Mouse (Mus musculus) induced T-regulatory cell, adult 2 months (primary cell): ENCODE measurements at regions not wholly inside any gene's neighbourhood (a gene's known extent, or its start where the extent isn't known, plus 50 kb on each side); places are given as distances from the start of the nearest gene placed in this dataset.

Experiments
- DNase-seq: peaks from one replicate; pipeline ENCODE4 v3.0.0-alpha.2; 2012; ENCODE audit warnings: low read depth

- no peak for DNase-seq
These were observed 1708.7 kb upstream of the Slc10a2 start for GRCm38 (mm10) chr8:6813816-6814215.

DNA sequence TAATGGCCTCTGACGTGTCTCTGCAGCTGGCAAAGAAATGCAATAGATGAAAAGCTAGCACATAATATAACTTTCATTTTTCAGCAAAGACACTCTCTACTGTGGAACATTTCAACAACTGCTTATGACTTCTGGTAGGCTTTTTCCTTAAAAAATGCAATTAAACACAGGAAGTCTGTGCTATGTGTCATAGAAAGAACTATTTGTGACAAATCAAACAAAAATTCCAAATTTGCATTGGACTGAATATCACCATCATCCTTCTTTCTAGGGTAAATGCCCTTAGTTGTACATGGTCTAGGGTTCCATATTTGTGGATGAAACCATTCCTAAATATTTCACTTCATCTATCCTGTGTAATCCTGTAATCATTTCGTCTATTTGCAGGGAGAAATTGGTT is 1702.0 kb upstream of the Slc10a2 start:
- no peak for DNase-seq

DNA sequence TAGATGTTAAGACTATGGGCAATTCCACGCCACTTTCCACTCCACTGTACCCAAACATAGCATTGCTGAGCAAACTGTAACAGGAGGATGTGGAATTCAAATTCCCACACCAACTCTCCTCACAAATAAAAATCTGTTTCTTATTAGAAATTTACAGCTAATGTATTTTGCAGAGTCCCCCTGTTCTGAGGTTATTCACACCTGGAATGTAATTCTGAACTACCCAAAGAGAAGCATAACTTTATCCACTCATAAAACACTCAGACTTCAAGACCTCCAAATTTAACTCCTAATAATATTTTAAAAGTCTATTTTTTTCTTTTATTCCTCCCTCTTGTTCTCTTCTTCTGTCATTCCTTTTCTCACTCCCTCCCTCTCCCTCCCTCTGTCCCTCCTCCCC is 1698.0 kb upstream of the Slc10a2 start:
- DNase-seq, result no peak

- DNase-seq, result no peak
These were observed 1695.9 kb upstream of the Slc10a2 start for GRCm38 (mm10) chr8:6801076-6801475.

GRCm38 (mm10) chr8:6789096-6789495 is 1683.9 kb upstream of the Slc10a2 start:
- DNase-seq, result no peak

GRCm38 (mm10) chr8:6780983-6781382 is 1675.8 kb upstream of the Slc10a2 start:
- no peak for DNase-seq

DNA sequence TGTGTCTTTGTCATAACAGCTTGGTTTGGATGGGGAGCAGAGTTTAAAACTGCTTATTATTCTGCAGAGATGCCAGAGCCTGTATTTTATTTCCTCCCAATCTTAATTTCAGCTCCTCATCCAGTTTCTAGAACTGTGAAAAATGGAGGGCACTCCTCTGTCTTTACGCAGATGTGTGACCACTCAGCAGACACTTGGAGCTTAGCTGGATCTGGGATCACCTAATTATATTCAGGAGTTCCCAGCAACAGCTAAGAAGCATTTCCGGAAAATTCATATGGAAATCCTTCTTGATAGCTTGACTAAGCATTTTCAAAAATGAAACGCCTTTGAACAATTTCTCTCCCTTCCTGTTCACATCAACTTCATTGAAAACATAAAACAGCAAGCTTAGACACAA is 1670.0 kb upstream of the Slc10a2 start:
- no peak for DNase-seq

- no peak for DNase-seq
These were observed 1624.4 kb upstream of the Slc10a2 start for GRCm38 (mm10) chr8:6729571-6729970.

DNA sequence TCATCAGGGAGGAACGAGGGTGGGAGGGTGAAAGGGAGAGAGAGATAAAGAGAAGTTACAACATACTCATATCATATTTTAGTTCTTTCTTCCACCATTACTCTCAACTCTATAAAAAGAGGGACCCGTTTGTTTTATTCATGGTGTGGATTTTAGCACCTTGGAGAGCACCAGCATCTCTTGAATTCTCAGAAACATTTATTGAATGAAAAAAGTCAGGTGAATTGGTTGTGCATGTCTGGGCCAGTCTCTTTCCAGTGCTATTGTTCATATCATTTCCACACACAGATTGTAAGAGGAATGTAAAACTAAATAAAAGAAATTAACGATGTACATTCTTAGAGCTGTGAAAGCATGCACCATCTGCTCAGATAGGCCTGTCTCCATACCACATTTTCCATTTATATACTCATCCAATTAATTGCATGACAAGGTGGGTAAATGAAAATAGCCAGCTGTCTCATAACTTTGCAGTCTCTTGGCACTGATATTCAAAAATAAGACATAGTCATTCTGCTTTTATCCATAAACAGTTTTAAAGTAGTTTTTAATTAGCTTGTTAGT is 1603.8 kb upstream of the Slc10a2 start:
- no peak for DNase-seq

GRCm38 (mm10) chr8:6688595-6688994 is 1583.4 kb upstream of the Slc10a2 start:
- DNase-seq, result no peak

DNA sequence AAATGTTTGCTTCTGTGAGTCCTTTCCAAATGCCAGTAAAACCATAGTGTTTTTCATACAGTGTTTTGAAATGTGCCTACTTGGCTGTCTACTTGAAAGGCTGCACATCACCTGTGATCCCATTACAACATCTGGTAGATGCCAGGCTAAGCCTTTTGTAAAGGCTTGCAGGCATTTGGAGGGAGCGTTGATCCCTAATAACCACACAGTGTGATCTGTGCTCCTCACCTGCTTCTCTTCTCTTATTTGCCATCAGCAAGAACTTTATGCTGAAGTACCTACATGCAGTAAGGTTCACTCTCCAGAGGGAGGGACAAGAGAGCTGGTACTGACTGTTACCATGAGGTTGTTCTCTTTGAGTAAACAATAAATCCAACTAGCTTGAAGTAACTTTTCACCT is 1553.7 kb upstream of the Slc10a2 start:
- no peak for DNase-seq

DNA sequence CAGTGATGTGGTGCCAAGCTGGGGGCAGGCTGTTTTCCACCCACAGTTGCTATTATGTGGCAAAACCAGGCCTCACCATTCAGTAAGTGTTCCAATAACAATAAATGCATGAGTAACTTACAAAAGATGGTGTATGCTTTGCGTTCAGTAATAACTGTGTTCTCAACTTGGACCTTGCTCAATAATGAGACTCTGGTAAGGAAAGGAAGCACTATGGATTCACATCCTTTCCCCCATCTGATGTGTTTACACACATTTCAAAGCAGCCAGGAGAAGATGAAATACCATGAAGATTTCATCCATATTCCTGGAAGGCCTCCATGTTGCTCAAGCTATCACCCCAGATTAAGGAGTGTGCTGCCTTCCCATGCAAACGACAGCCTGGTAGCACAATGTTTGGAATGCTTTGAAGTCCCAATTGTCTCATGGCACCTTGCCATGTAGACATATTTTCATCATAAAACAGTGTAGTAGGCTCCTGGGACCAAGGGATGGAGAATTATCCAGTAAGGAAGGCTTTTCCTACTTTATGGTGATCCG is 1552.4 kb upstream of the Slc10a2 start:
- DNase-seq, result no peak

- no peak for DNase-seq
These were observed 1547.0 kb upstream of the Slc10a2 start for GRCm38 (mm10) chr8:6652180-6652579.

GRCm38 (mm10) chr8:6648083-6648482 is 1542.9 kb upstream of the Slc10a2 start:
- DNase-seq, result no peak

- DNase-seq, result no peak
These were observed 1540.3 kb upstream of the Slc10a2 start for GRCm38 (mm10) chr8:6645287-6645957.

DNA sequence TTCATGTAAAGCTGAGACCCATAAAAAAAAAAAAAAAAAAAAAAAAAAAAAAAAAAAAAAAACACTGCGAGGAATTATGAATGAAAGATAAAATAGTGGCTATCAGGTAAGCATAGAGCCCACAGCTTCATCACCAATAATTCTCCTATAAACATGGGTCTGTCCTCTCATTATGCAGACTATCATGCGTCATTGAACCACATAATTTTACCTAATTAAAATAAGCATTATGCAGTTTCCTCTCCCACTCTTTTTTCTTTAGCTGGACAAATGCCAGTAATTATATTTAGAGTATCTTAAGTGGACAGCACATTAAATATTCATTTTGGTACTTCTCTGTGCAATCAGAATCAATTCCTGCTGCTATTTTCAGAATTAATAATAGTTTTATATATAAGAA is 1539.2 kb upstream of the Slc10a2 start:
- no peak for DNase-seq

DNA sequence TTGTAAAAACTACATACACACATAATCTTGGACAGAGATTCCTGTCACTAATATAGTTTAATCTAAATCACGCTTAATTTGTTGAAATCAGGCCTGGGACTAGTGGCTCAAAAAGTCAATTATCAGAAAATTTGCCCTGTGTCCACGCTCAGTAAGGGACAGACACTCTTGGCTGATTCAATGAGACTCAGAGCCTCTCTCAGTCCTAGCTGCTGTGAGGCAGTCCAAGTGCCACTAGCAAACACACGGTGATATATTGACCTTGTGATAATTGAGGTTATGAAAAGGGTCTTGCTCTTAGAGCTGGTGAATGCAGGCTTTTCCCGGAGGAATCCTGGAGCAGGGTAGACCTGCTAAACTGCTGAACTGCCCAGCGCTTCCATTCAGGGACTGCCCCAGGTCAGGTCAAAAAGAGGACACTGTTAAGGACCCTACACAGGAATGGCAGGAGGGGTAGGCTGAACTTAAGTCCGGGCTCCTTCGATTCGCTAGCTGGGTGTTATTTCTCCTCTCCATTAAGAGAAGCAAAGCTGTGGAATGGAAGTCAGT is 1521.9 kb upstream of the Slc10a2 start:
- DNase-seq, result no peak

DNA sequence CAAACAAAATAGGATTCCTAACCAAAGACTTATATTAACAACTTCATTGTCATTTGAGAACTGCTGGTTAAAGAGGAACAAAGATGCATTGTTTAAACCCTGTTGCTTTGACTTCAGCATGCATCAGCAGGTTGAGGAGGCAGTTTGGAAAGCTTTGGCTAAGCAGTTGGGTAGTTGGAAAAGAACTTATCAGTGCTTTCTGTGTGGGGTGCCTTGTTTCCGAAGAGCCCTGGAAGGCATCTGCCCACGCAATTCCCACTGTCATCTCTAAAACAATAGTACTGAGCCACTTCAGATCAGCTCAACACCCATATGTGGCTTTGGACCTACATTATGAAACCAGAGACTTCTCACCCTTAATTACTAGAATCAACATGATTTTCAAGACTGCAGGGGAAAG is 1503.7 kb upstream of the Slc10a2 start:
- DNase-seq, result no peak

GRCm38 (mm10) chr8:6606854-6607535 is 1501.8 kb upstream of the Slc10a2 start:
- DNase-seq, result no peak

GRCm38 (mm10) chr8:6604232-6604804 is 1499.2 kb upstream of the Slc10a2 start:
- no peak for DNase-seq

DNA sequence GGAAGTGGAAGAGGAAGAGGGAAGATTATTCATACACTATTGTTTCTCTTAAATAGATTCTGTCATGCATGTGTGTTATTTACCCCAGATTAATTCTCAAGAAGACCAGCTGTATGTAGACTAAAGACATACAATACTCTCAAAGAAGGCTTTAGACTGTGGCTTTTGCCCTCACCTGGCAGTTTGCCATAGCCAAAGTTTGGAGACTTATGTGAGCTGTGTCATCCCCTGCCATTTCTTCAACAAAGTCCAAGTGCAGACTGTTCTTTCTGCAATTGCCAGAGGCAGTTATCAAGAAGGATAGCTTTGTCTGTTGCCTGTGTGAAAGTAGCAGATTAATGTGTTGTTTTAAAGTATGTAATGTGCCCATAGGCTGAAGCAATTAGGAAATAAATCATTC is 1485.0 kb upstream of the Slc10a2 start:
- DNase-seq, result no peak

- no peak for DNase-seq
These were observed 1478.4 kb upstream of the Slc10a2 start for GRCm38 (mm10) chr8:6583337-6584096.
